Mouse (Mus musculus) lung, embryonic 14.5 days (tissue): ENCODE measurements around the gene Rab5b. TPM values are rescaled to one million over a fixed set of nuclear protein-coding genes. Genes with fewer than 3 reads are reported as not detected.
A peak's percentile ranks its signal among the peaks of the same experiment; 100 is the strongest.

ENCODE experiments used
- ATAC-seq: fragments of 200-750 bp; cut with Nextera tagmentation; 2 replicates; pipeline ENCODE4 v1.8.0; 2017; ENCODE audit warnings: mild to moderate bottlenecking, moderate TSS enrichment, moderate library complexity; ENCODE audit not compliant: insufficient read depth
- DNase-seq: peaks from one replicate; pipeline ENCODE4 v3.0.0-alpha.2; 2015
- H3K27ac ChIP-seq: fragments of 300-500 bp; sonication (generic); 2 replicates; pipeline ENCODE4 v1.5.1; 2014; ENCODE audit warnings: low read depth, mild to moderate bottlenecking, moderate library complexity
- H3K27me3 ChIP-seq: fragments of 300-500 bp; sonication (generic); 2 replicates; pipeline ENCODE4 v1.6.1; 2014; ENCODE audit warnings: low read length, control low read depth; ENCODE audit not compliant: insufficient read depth
- H3K36me3 ChIP-seq: fragments of 300-500 bp; sonication (generic); 2 replicates; pipeline ENCODE4 v1.6.1; 2014; ENCODE audit warnings: control low read depth; ENCODE audit not compliant: insufficient read depth
- H3K4me1 ChIP-seq: fragments of 300-500 bp; sonication (generic); 2 replicates; pipeline ENCODE4 v1.6.1; 2014; ENCODE audit warnings: antibody characterized with exemption, control low read depth; ENCODE audit not compliant: insufficient read depth
- H3K4me2 ChIP-seq: fragments of 300-500 bp; sonication (generic); 2 replicates; pipeline ENCODE4 v1.6.1; 2014; ENCODE audit warnings: mild to moderate bottlenecking
- H3K4me3 ChIP-seq: fragments of 300-500 bp; sonication (generic); 2 replicates; pipeline ENCODE4 v1.5.1; 2014; ENCODE audit warnings: low read depth, low read length
- H3K9ac ChIP-seq: fragments of 300-500 bp; sonication (generic); 2 replicates; pipeline ENCODE4 v1.6.1; 2014
- H3K9me3 ChIP-seq: fragments of 300-500 bp; sonication (generic); 2 replicates; pipeline ENCODE4 v1.6.1; 2016; ENCODE audit warnings: low read depth, low read length, control low read depth
- CTCF ChIP-seq: IDR thresholded peaks from 2 replicates; pipeline ENCODE4 v1.5.1; 2016; ENCODE audit warnings: antibody characterized with exemption, low read depth
- WGBS: fragments of 180-500 bp; shearing (Covaris S2); extraction: QIAGEN DNeasy Blood & Tissue Kit; methylation state at CpG from one replicate; pipeline ENCODE4 v1.1.7; 2014; 5-methylcytosine and 5-hydroxymethylcytosine counted together
- polyA plus RNA-seq: library from polyadenylated mRNA; unstranded; fragments of >200 nt; fragmentation: Nextera tagmentation; extraction: Ambion mirVana; gene quantifications from 2 replicates; pipeline ENCODE4 v1.2.1, GENCODE M21; 2014

Gene Rab5b
- polyA plus RNA-seq, 1 experiment from 2014 or later, result 66.8 TPM

DNA sequence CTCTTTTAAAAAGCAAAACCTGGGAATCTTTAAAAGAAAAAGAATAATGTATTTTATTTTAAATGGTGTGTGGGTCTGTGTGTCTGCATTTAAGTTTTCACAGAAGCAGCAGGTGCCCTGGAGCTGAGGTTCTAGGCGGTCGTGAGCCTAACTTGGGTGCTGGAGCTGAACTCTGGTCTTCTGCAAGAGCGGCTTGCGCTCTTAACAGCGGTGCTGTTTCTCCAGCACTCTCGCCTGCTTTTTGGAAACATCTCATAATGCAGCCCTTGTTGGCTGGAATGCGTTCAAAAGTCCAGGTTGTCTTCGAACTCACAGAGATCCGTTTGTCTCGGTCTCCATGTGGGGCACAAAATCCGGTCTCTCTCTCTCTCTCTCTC, 9.2 kb upstream of the Rab5b start:
- TF ChIP-seq CTCF, result no peak
- 14% methylated on average over 11 of the region's 11 CpGs for WGBS
- peak overlapping the region; percentile 62 for H3K4me2 ChIP-seq
- peaks cover 31% of the 10 kb centered on the region for H3K36me3 ChIP-seq
- DNase-seq (peak; percentile 52), ATAC-seq (peak; percentile 23)
- no peaks in the 10 kb centered on the region for H3K9me3 ChIP-seq
- H3K4me1 ChIP-seq, result peaks cover 3% of the 10 kb centered on the region; the same call in 1 of the 2 replicates
- H3K27ac ChIP-seq, result peak overlapping the region; percentile 99
- no peaks in the 10 kb centered on the region for H3K27me3 ChIP-seq
- H3K9ac ChIP-seq, result peak overlapping the region; percentile 88
- peak overlapping the region; percentile 83 for H3K4me3 ChIP-seq

DNA sequence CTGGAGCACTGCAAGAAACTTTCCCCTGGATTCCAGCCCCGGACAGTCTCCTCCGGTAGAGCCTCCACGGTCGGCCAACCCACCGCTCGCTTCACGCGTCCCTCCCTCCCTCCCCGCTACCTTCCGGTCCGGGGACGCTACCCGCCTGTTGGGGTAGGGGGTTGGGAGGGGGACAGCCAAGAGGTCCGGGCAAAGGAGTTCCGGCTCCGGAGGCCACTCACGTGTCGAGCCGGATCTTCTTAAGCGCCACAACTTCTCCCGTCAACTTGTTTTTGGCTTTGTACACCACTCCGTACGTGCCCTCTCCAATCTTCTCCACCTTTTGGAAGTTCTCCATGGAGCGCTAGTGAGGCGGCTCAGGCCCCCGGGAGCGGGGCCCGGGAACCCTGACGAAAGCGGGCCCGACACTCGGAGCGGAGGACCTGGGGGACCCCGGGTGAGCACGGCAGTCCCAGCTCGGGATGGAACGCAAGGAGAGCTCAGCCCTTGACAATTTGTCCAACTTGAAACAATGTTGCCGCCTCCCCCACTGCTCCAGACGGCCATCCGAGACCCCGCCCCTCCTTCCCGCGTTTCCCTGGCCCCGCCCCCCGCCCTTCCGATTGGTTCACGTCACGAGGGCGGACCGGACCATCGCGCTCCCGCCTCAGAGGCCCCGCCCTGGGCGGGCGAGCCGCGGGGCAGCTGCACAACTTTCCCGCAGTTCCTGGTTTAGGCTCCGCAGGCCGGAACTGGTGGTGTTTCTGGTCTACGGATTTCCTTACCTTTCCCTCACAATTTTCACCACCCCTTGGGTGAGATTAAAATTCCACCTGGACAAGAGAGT, 8.6 kb upstream of the Rab5b start, which contains the start of gene Cdk2:
Gene Cdk2, minus strand, starts transcription at position 541 of the 826 bp plus-strand sequence.
- Histone ChIP-seq H3K9ac (peak within 1 kb of the TSS; percentile 88), H3K4me3 (peak within 1 kb of the TSS; percentile 83), H3K27me3 (no peaks in the 10 kb centered on the region), H3K27ac (peak within 1 kb of the TSS; percentile 99), H3K4me2 (peak within 1 kb of the TSS; percentile 62), H3K4me1 (peaks cover 3% of the 10 kb centered on the region; the same call in 1 of the 2 replicates), H3K36me3 (peaks cover 37% of the 10 kb centered on the region), H3K9me3 (no peaks in the 10 kb centered on the region)
- under 1% methylated on average over 61 of the region's 62 CpGs for WGBS
- DNase-seq, result peak; percentile 96
- TF ChIP-seq CTCF, result no peak
- ATAC-seq, result peak; percentile 93

DNA sequence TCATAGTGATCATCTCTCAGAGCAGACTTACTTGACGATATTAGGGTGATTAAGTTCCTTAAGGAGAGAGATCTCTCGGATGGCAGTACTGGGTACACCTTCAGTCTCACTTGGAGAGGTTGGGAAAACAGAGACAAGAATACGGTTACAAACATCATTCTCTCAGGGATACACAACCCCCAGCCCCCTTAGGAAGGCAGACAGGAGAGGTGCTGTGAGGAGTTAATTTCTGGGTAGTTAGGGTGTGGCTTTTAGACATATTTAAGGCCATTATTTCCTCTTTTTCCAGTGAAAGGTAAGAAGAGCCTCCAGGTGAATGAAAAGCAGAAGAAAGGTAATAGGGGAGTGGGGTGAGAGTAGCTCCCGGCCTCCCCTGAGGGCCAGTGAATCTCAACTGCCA, 7.8 kb upstream of the Rab5b start, which contains the start of gene Pmel:
Gene Pmel, plus strand, starts transcription at position 301 of the 400 bp plus-strand sequence.
- DNase-seq (no peak), ATAC-seq (no peak)
- H3K27me3 ChIP-seq, result no peaks in the 10 kb centered on the region
- no peaks in the 10 kb centered on the region for H3K9me3 ChIP-seq
- peaks cover 45% of the 10 kb centered on the region for H3K36me3 ChIP-seq
- H3K9ac ChIP-seq, result peak within 1 kb of the TSS; percentile 88
- H3K4me2 ChIP-seq, result peak within 1 kb of the TSS; percentile 62
- TF ChIP-seq CTCF, result no peak
- peak within 1 kb of the TSS; percentile 99 for H3K27ac ChIP-seq
- 5% methylated on average over 4 of the region's 4 CpGs for WGBS
- H3K4me3 ChIP-seq, result peak within 1 kb of the TSS; percentile 83
- H3K4me1 ChIP-seq, result peaks cover 3% of the 10 kb centered on the region; the same call in 1 of the 2 replicates

DNA sequence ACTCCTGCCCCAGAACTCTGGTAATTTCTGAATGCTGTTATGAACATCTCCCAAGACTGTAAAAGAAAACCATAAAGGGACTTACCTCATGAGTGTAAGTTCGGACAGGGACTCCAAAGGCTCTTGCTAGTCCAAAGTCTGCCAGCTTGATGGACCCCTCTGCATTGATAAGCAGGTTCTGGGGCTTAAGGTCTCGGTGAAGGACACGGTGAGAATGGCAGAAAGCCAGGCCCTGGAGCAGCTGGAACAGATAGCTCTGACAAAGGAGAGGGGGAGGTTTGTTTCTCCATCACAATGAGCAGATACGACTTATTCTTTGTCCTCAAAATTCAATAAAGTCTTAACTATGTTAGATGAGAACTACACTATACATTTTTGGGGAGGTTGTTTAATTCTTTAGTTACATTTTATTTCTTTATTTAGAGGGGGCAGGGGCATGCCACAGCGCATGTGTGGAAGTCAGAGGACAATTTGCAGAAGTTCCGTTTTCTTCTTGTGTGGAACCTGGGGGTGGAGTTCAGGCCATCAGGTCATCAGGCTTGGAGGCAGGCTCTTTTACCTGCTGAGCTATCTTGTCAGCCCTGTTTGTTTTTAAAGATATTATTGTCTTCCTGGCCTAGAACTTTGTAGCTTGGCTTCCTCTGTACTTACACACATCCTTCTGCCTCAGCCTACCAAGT, 6.4 kb upstream of the Rab5b start:
- no peak for DNase-seq
- H3K9ac ChIP-seq, result no peak overlapping the region
- no peak for TF ChIP-seq CTCF
- WGBS, result 73% methylated on average over 6 of the region's 6 CpGs
- peaks cover 57% of the 10 kb centered on the region for H3K36me3 ChIP-seq
- peaks cover 3% of the 10 kb centered on the region; the same call in 1 of the 2 replicates for H3K4me1 ChIP-seq
- no peak overlapping the region for H3K4me2 ChIP-seq
- no peaks in the 10 kb centered on the region for H3K9me3 ChIP-seq
- H3K27ac ChIP-seq, result no peak overlapping the region
- no peak for ATAC-seq
- H3K4me3 ChIP-seq, result no peak overlapping the region
- H3K27me3 ChIP-seq, result no peaks in the 10 kb centered on the region

DNA sequence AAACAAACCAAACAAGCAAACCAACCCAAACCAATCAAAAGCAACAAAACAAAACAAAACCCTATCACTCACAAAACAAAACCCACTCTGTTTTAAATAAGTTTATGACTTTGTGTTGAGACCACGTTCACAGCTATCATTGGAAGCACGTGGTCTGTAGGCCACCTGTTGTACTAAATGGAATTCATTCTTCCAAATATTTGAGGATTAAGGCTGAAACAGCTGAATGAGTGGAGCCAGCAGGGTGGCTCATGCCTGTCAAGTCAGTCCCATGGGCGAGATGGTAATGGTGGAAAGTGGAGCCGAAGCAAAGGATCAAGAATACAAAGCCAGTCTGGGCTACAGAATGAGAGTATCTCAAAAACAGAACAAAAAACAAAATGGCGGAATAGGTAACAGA, 4.6 kb upstream of the Rab5b start:
- H3K9ac ChIP-seq, result no peak overlapping the region
- WGBS, result 90% methylated on average over 5 of the region's 5 CpGs
- peaks cover 60% of the 10 kb centered on the region for H3K36me3 ChIP-seq
- H3K4me2 ChIP-seq, result no peak overlapping the region
- no peak overlapping the region for H3K27ac ChIP-seq
- peaks cover 3% of the 10 kb centered on the region; the same call in 1 of the 2 replicates for H3K4me1 ChIP-seq
- no peaks in the 10 kb centered on the region for H3K27me3 ChIP-seq
- TF ChIP-seq CTCF, result no peak
- DNase-seq, result no peak
- H3K4me3 ChIP-seq, result no peak overlapping the region
- no peak for ATAC-seq
- no peaks in the 10 kb centered on the region for H3K9me3 ChIP-seq

DNA sequence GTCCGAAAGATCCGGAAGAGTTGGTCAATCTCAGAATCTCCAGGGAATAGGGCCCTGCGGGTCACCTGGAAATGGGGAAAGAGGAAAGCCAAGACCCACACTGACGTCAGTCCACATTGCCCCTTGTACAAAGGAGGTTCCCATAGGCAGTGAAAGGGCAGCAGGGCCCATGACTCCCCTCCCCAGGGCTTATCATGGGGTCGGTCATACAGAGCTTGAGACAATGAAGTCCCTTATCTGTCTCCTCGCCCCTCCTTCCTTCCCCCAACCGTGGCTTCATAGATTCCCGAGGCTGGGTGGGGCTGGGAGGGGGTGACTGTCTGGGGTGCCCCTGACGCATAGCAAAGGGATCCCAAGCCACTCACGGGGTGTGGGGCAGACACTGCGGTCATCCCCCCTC, 3.5 kb upstream of the Rab5b start:
- Histone ChIP-seq H3K9me3 (no peaks in the 10 kb centered on the region), H3K9ac (no peak overlapping the region), H3K4me2 (no peak overlapping the region), H3K27ac (no peak overlapping the region), H3K4me3 (no peak overlapping the region), H3K4me1 (no peaks in the 10 kb centered on the region), H3K36me3 (peaks cover 60% of the 10 kb centered on the region), H3K27me3 (no peaks in the 10 kb centered on the region)
- WGBS, result 72% methylated on average over 11 of the region's 11 CpGs
- ATAC-seq, result no peak
- DNase-seq, result no peak
- no peak for TF ChIP-seq CTCF

DNA sequence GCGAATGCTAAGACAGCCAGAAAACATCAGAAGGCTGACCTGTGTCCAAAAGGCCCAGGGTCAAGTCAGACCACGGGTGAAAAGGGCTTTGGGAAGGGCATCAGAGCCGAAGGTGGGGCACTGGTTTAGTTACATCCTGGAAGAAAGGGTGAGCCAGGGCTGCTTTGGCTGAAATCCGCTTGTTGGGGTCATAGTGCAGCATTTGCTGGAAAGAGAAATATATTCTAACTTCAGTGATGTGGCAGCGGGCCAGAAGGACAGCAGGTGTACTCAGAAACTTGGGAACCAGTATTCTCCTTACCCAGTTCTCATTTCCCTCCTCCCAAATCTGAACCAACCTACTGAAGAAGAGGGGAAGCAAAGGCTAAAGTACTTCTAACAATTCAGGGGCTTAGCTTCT, 2.9 kb upstream of the Rab5b start:
- no peak for TF ChIP-seq CTCF
- H3K27me3 ChIP-seq, result no peaks in the 10 kb centered on the region
- no peak overlapping the region for H3K27ac ChIP-seq
- H3K9me3 ChIP-seq, result no peaks in the 10 kb centered on the region
- no peak overlapping the region for H3K4me3 ChIP-seq
- no peak for ATAC-seq
- H3K4me2 ChIP-seq, result no peak overlapping the region
- DNase-seq, result no peak
- peaks cover 60% of the 10 kb centered on the region for H3K36me3 ChIP-seq
- no peak overlapping the region for H3K9ac ChIP-seq
- no peaks in the 10 kb centered on the region for H3K4me1 ChIP-seq
- 78% methylated on average over 5 of the region's 5 CpGs for WGBS
